Mouse (Mus musculus): ENCODE results near the gene Usp7. TPM values are rescaled to one million over a fixed set of nuclear protein-coding genes. Genes with fewer than 3 reads are reported as not detected.
"Not testable (repeated sequence)": the region's sequence is repeated elsewhere in the genome, so short reads cannot be mapped to it uniquely, and the experiment has no call there.

The Usp7 gene
- polyA plus RNA-seq, 1 experiment from 2014 or later, result 38.8 TPM

GRCm38 (mm10) chr16:8766196-8766595, 25.9 kb downstream of the Usp7 start:
- H3K4me2 ChIP-seq (ENCODE audit: low read depth), result no peak overlapping the region
- WGBS, result 67% methylated on average over 9 of the region's 9 CpGs
- ATAC-seq (ENCODE audit: insufficient read depth, low FRiP score, low TSS enrichment) (no peak), DNase-seq (ENCODE audit: low spot score) (no peak)
- no peaks in the 10 kb centered on the region for H3K4me1 ChIP-seq (ENCODE audit: control insufficient read depth, insufficient read depth, low read length)
- H3K36me3 ChIP-seq (ENCODE audit: control insufficient read depth, insufficient read depth, low read length), result no peaks in the 10 kb centered on the region
- H3K4me3 ChIP-seq (ENCODE audit: low read depth, low read length), result no peak overlapping the region
- H3K9ac ChIP-seq (ENCODE audit: low read length), result no peak overlapping the region
- no peak overlapping the region for H3K27ac ChIP-seq (ENCODE audit: low read depth, low read length)
- no peaks in the 10 kb centered on the region for H3K27me3 ChIP-seq (ENCODE audit: control insufficient read depth, insufficient read depth, low read length)
- H3K9me3 ChIP-seq (ENCODE audit: control insufficient read depth, low read length), result no peaks in the 10 kb centered on the region

- ATAC-seq (ENCODE audit: insufficient read depth, low FRiP score, low TSS enrichment), result no peak
- WGBS, result 67% methylated on average over 11 of the region's 11 CpGs
- no peak for DNase-seq (ENCODE audit: low spot score)
Measured at GRCm38 (mm10) chr16:8764124-8764907, 27.8 kb downstream of the Usp7 start.

GRCm38 (mm10) chr16:8763028-8763427, 29.1 kb downstream of the Usp7 start:
- Histone ChIP-seq H3K4me2 (ENCODE audit: low read depth) (no peak overlapping the region), H3K27ac (ENCODE audit: low read depth, low read length) (no peak overlapping the region), H3K4me3 (ENCODE audit: low read depth, low read length) (no peak overlapping the region), H3K9me3 (ENCODE audit: control insufficient read depth, low read length) (no peaks in the 10 kb centered on the region), H3K4me1 (ENCODE audit: control insufficient read depth, insufficient read depth, low read length) (no peaks in the 10 kb centered on the region), H3K9ac (ENCODE audit: low read length) (no peak overlapping the region), H3K27me3 (ENCODE audit: control insufficient read depth, insufficient read depth, low read length) (no peaks in the 10 kb centered on the region), H3K36me3 (ENCODE audit: control insufficient read depth, insufficient read depth, low read length) (no peaks in the 10 kb centered on the region)
- 64% methylated on average over 6 of the region's 6 CpGs for WGBS
- ATAC-seq (ENCODE audit: insufficient read depth, low FRiP score, low TSS enrichment) (no peak), DNase-seq (ENCODE audit: low spot score) (no peak)

More at GRCm38 (mm10) chr16:8764124-8764907, 27.8 kb downstream of the Usp7 start:
- Histone ChIP-seq H3K9ac (ENCODE audit: low read length) (no peak overlapping the region), H3K4me3 (ENCODE audit: low read depth, low read length) (no peak overlapping the region), H3K9me3 (ENCODE audit: control insufficient read depth, low read length) (no peaks in the 10 kb centered on the region), H3K27ac (ENCODE audit: low read depth, low read length) (no peak overlapping the region), H3K27me3 (ENCODE audit: control insufficient read depth, insufficient read depth, low read length) (no peaks in the 10 kb centered on the region), H3K4me2 (ENCODE audit: low read depth) (no peak overlapping the region), H3K36me3 (ENCODE audit: control insufficient read depth, insufficient read depth, low read length) (no peaks in the 10 kb centered on the region), H3K4me1 (ENCODE audit: control insufficient read depth, insufficient read depth, low read length) (no peaks in the 10 kb centered on the region)

GRCm38 (mm10) chr16:8761894-8762293, 30.2 kb downstream of the Usp7 start:
- Histone ChIP-seq H3K36me3 (ENCODE audit: control insufficient read depth, insufficient read depth, low read length) (no peaks in the 10 kb centered on the region), H3K27me3 (ENCODE audit: control insufficient read depth, insufficient read depth, low read length) (no peaks in the 10 kb centered on the region), H3K4me1 (ENCODE audit: control insufficient read depth, insufficient read depth, low read length) (no peaks in the 10 kb centered on the region), H3K4me3 (ENCODE audit: low read depth, low read length) (no peak overlapping the region), H3K4me2 (ENCODE audit: low read depth) (no peak overlapping the region), H3K9ac (ENCODE audit: low read length) (no peak overlapping the region), H3K9me3 (ENCODE audit: control insufficient read depth, low read length) (no peaks in the 10 kb centered on the region), H3K27ac (ENCODE audit: low read depth, low read length) (no peak overlapping the region)
- no peak for DNase-seq (ENCODE audit: low spot score)
- ATAC-seq (ENCODE audit: insufficient read depth, low FRiP score, low TSS enrichment), result no peak
- WGBS, result 96% methylated on average over 2 of the region's 2 CpGs

- no peak overlapping the region for H3K9ac ChIP-seq (ENCODE audit: low read length)
- WGBS, result 88% methylated on average over 6 of the region's 7 CpGs
Measured at GRCm38 (mm10) chr16:8761005-8761404, 31.1 kb downstream of the Usp7 start.

GRCm38 (mm10) chr16:8758979-8759378, 33.1 kb downstream of the Usp7 start:
- Histone ChIP-seq H3K4me3 (ENCODE audit: low read depth, low read length) (no peak overlapping the region), H3K27ac (ENCODE audit: low read depth, low read length) (no peak overlapping the region), H3K36me3 (ENCODE audit: control insufficient read depth, insufficient read depth, low read length) (no peaks in the 10 kb centered on the region), H3K9ac (ENCODE audit: low read length) (no peak overlapping the region), H3K4me2 (ENCODE audit: low read depth) (no peak overlapping the region), H3K9me3 (ENCODE audit: control insufficient read depth, low read length) (no peaks in the 10 kb centered on the region), H3K4me1 (ENCODE audit: control insufficient read depth, insufficient read depth, low read length) (no peaks in the 10 kb centered on the region), H3K27me3 (ENCODE audit: control insufficient read depth, insufficient read depth, low read length) (no peaks in the 10 kb centered on the region)
- no peak for ATAC-seq (ENCODE audit: insufficient read depth, low FRiP score, low TSS enrichment)
- DNase-seq (ENCODE audit: low spot score), result no peak
- 82% methylated on average over 3 of the region's 3 CpGs for WGBS

More at GRCm38 (mm10) chr16:8761005-8761404, 31.1 kb downstream of the Usp7 start:
- no peaks in the 10 kb centered on the region for H3K4me1 ChIP-seq (ENCODE audit: control insufficient read depth, insufficient read depth, low read length)
- H3K4me3 ChIP-seq (ENCODE audit: low read depth, low read length), result no peak overlapping the region
- no peak overlapping the region for H3K27ac ChIP-seq (ENCODE audit: low read depth, low read length)
- H3K4me2 ChIP-seq (ENCODE audit: low read depth), result no peak overlapping the region
- DNase-seq (ENCODE audit: low spot score) (no peak), ATAC-seq (ENCODE audit: insufficient read depth, low FRiP score, low TSS enrichment) (no peak)
- no peaks in the 10 kb centered on the region for H3K27me3 ChIP-seq (ENCODE audit: control insufficient read depth, insufficient read depth, low read length)
- H3K36me3 ChIP-seq (ENCODE audit: control insufficient read depth, insufficient read depth, low read length), result no peaks in the 10 kb centered on the region
- no peaks in the 10 kb centered on the region for H3K9me3 ChIP-seq (ENCODE audit: control insufficient read depth, low read length)

GRCm38 (mm10) chr16:8758193-8758592, 33.9 kb downstream of the Usp7 start:
- Histone ChIP-seq H3K27ac (ENCODE audit: low read depth, low read length) (no peak overlapping the region), H3K4me2 (ENCODE audit: low read depth) (no peak overlapping the region), H3K4me3 (ENCODE audit: low read depth, low read length) (no peak overlapping the region), H3K9ac (ENCODE audit: low read length) (no peak overlapping the region), H3K36me3 (ENCODE audit: control insufficient read depth, insufficient read depth, low read length) (no peaks in the 10 kb centered on the region), H3K4me1 (ENCODE audit: control insufficient read depth, insufficient read depth, low read length) (no peaks in the 10 kb centered on the region), H3K27me3 (ENCODE audit: control insufficient read depth, insufficient read depth, low read length) (no peaks in the 10 kb centered on the region), H3K9me3 (ENCODE audit: control insufficient read depth, low read length) (no peaks in the 10 kb centered on the region)
- DNase-seq (ENCODE audit: low spot score) (no peak), ATAC-seq (ENCODE audit: insufficient read depth, low FRiP score, low TSS enrichment) (no peak)
- 70% methylated on average over 2 of the region's 2 CpGs for WGBS

GRCm38 (mm10) chr16:8757586-8757985, 34.5 kb downstream of the Usp7 start:
- H3K9me3 ChIP-seq (ENCODE audit: control insufficient read depth, low read length); H3K9ac ChIP-seq (ENCODE audit: low read length); H3K4me1 ChIP-seq (ENCODE audit: control insufficient read depth, insufficient read depth, low read length); H3K27me3 ChIP-seq (ENCODE audit: control insufficient read depth, insufficient read depth, low read length); H3K27ac ChIP-seq (ENCODE audit: low read depth, low read length); DNase-seq (ENCODE audit: low spot score); ATAC-seq (ENCODE audit: insufficient read depth, low FRiP score, low TSS enrichment); H3K4me2 ChIP-seq (ENCODE audit: low read depth); H3K36me3 ChIP-seq (ENCODE audit: control insufficient read depth, insufficient read depth, low read length); H3K4me3 ChIP-seq (ENCODE audit: low read depth, low read length): not testable (repeated sequence)
- WGBS, result 94% methylated on average over 5 of the region's 6 CpGs

GRCm38 (mm10) chr16:8752334-8752733, 39.8 kb downstream of the Usp7 start:
- ATAC-seq (ENCODE audit: insufficient read depth, low FRiP score, low TSS enrichment), result no peak
- Histone ChIP-seq H3K9me3 (ENCODE audit: control insufficient read depth, low read length) (no peaks in the 10 kb centered on the region), H3K9ac (ENCODE audit: low read length) (no peak overlapping the region), H3K4me1 (ENCODE audit: control insufficient read depth, insufficient read depth, low read length) (no peaks in the 10 kb centered on the region), H3K4me2 (ENCODE audit: low read depth) (no peak overlapping the region), H3K4me3 (ENCODE audit: low read depth, low read length) (no peak overlapping the region), H3K27ac (ENCODE audit: low read depth, low read length) (no peak overlapping the region), H3K27me3 (ENCODE audit: control insufficient read depth, insufficient read depth, low read length) (no peaks in the 10 kb centered on the region), H3K36me3 (ENCODE audit: control insufficient read depth, insufficient read depth, low read length) (no peaks in the 10 kb centered on the region)
- WGBS, result 92% methylated on average over 2 of the region's 2 CpGs
- no peak for DNase-seq (ENCODE audit: low spot score)

All from neural tube, embryonic 11.5 days (tissue).